Mouse (Mus musculus): ENCODE data around the gene Casp6. TPM values are rescaled to one million over a fixed set of nuclear protein-coding genes. Genes with fewer than 3 reads are reported as not detected.

Casp6 gene
- polyA plus RNA-seq, 1 experiment from 2014 or later: 106 TPM

Other genes starting within 250 kb of the Casp6 start
- 1.5 TPM in 2 replicates for gene Egf, start 146.1 kb upstream of the Casp6 start, polyA plus RNA-seq (2016; fragmentation: Nextera tagmentation; extraction: Ambion mirVana)
- not detected in 2 replicates for gene Lrit3, start 97.4 kb upstream of the Casp6 start, polyA plus RNA-seq (2016; fragmentation: Nextera tagmentation; extraction: Ambion mirVana)
- gene Rrh, start 78.8 kb upstream of the Casp6 start, polyA plus RNA-seq (2016; fragmentation: Nextera tagmentation; extraction: Ambion mirVana): 0.27 and 0.43 TPM in 2 replicates
- 109 TPM in 2 replicates for gene Gar1, start 70.0 kb upstream of the Casp6 start, polyA plus RNA-seq (2016; fragmentation: Nextera tagmentation; extraction: Ambion mirVana)
- 0.39 and 0.59 TPM in 2 replicates for gene Cfi, start 65.5 kb upstream of the Casp6 start, polyA plus RNA-seq (2016; fragmentation: Nextera tagmentation; extraction: Ambion mirVana)
- 25.5 and 28.4 TPM in 2 replicates for gene Pla2g12a, start 22.8 kb upstream of the Casp6 start, polyA plus RNA-seq (2016; fragmentation: Nextera tagmentation; extraction: Ambion mirVana)
- 1.2 and 1.4 TPM in 2 replicates for gene Mcub, start 68.8 kb downstream of the Casp6 start, polyA plus RNA-seq (2016; fragmentation: Nextera tagmentation; extraction: Ambion mirVana)
- gene Sec24b, start 160.1 kb downstream of the Casp6 start, polyA plus RNA-seq (2016; fragmentation: Nextera tagmentation; extraction: Ambion mirVana): 37.7 and 42.0 TPM in 2 replicates
- gene Col25a1, start 230.1 kb downstream of the Casp6 start, polyA plus RNA-seq (2016; fragmentation: Nextera tagmentation; extraction: Ambion mirVana): 6.9 and 9.1 TPM in 2 replicates

Measured in embryonic facial prominence, embryonic 10.5 days (tissue).